Mouse (Mus musculus) hindlimb bud, embryonic 11.5 days (tissue): ENCODE results near the gene Lhfpl2.

Experiments
- DNase-seq: peaks from one replicate; pipeline ENCODE4 v3.0.0-alpha.2; 2012; ENCODE audit warnings: low read depth, low spot score; ENCODE audit errors: extremely low spot score

Gene Lhfpl2

DNA sequence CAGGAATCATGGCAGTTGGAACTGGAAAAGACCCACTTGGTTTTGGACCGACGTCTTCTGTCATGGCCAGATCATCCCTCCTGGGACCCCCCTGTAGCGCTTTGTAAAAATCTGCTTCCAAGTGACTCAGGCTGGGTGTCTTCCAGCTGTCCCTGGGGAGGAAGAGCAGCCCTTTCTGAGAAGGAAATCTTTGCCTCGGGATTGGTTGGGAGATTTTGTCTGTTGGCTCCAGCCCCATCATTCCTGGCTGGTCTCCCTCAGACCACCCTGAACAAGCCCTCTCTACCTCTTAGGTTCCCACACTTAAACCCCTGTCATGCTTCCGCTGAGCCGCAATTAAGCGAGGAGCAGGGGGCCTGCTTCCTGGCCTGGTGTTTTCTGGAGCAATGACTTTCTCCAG is 77.6 kb downstream of the Lhfpl2 start:
- DNase-seq, result no peak

- no peak for DNase-seq
These were observed 82.3 kb downstream of the Lhfpl2 start for GRCm38 (mm10) chr13:94139713-94140445.

- DNase-seq, result no peak
These were observed 82.8 kb downstream of the Lhfpl2 start for GRCm38 (mm10) chr13:94140446-94140845.

DNA sequence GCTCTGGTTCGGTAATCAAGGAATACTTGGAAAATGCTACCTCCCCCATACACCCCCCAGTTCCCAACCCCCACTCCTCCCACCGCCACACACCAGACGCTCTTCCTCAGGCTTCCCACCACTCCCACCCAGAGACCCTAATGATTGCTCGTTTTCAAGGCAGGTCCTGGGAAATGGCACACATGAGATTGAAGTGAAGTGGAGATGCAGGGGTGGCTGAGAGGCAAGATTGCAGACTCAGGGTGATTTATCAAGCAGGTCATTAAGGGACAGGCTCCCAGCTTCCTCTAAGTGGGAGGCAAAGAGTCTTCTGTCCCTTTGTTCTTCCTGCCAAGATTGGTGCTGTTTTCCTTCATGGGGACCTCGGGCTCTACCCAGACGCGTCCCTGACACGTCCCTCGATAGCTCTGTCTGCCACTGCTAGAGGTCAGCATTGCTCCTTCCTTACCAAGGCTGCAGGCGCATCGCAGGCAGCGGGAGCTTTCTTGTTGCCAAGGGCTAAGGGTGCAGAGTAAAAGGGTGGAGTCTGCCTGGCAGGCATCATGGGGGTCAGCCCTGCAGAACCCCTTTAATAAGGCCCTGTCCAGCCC is 85.6 kb downstream of the Lhfpl2 start:
- DNase-seq, result no peak

GRCm38 (mm10) chr13:94144451-94144850 is 86.9 kb downstream of the Lhfpl2 start:
- DNase-seq, result no peak

GRCm38 (mm10) chr13:94147257-94147656 is 89.7 kb downstream of the Lhfpl2 start:
- no peak for DNase-seq

- no peak for DNase-seq
These were observed 91.4 kb downstream of the Lhfpl2 start for GRCm38 (mm10) chr13:94149006-94149405.

DNA sequence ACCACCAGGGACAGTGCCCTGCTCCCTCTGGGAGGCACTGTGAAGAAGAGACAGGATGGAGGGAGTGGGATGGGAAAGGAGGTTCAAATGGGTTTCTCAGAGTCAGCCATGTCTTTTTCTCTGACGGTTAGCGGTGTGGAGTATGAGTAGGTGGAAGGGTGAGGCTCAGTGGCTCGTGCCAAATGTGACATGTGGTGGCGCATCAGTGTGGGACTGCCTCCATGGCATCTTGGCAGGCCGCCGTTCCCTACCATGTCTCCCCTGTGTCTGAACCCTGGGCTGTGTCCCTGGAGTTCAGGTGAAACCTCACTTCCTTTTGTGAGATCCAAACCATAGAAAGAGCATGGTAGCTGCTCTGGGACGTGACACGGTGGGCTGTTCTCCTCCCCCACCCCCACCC is 92.2 kb downstream of the Lhfpl2 start:
- no peak for DNase-seq

- DNase-seq, result no peak
These were observed 93.7 kb downstream of the Lhfpl2 start for GRCm38 (mm10) chr13:94151308-94151707.

DNA sequence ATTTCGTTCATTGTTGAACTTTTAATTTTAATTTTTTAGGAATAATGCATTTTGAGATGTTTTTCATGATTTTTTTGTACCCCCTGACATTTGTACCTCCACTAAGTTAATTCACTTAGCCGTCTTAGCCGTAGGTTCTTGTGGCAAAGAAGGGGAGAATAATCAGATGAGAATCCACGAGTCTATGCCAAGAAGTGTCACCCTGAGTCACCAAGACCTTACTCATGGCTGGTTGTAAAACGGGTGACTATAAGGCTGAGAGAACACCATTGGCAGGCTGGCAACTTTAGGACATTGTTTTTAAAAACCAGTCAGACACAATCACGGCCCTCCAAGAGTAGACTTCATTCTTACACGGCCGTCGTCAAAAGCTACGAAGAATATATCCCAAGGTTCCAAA is 95.2 kb downstream of the Lhfpl2 start:
- DNase-seq, result no peak

GRCm38 (mm10) chr13:94153658-94154057 is 96.1 kb downstream of the Lhfpl2 start:
- no peak for DNase-seq

DNA sequence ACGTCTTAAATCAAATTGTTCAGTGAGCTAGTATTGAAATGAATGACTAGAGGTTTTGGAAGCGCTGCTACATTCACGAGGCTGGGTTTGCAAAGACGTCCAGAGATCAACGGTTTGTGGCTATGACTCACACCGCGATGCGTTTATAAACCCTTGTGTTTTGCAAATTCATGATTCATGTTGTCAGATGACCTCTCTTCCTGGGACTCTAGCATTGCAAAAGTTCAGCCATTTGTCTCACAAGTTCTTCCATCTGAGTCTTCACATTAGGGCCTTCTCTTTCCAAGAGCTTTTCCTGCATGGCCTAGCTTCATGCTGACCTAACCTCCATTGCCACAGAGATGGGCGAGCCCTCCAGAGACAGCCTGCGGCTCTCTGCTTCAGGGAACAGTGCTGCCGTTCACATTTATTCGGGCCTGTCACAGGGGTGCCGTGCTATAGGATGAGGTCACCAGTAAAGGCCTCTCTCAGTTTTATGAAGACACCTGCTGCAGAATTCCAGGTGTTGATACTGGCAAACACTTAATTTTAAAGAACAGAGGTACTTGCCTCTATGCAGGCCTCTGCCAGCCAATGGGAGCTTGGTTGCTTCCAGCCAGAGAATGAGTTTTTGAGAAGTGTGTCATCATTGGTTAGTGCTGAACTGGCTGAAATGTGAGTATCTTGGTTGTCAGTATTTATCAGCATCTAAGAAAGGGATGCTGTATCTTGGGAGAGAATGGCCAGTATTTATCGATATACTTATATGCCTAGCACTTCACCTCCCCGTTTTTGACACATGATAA is 97.1 kb downstream of the Lhfpl2 start:
- no peak for DNase-seq

GRCm38 (mm10) chr13:94155657-94156429 is 98.2 kb downstream of the Lhfpl2 start:
- DNase-seq, result no peak

DNA sequence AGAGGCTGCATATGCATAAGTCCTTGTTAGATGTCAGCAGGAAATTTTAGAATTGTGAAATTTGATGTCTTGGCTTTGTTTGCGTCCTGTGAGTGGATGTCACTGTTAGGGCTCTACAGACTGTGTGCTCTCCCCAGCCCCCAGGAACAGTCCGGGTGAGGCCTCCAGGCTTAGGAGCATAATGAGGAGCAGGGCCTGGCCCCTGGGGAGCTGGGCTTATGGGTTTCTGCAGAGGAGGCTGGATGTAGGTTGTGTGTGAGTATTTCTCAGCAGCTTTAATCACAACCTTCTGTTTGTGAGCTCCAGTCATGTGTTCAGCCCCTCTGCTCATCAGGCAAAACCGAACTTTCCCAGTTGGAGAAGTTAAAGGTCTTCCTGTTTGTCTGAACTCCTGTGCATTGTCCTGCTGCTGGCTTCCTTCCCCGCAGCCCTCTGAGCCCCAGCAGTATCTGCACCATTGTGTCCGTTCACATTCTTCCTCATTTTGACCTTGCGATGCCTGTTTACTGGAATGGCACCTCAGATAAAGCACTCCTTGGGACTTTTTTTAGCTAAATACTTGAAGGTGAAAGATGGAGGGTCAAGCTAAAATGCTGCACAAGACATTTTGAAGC is 101.4 kb downstream of the Lhfpl2 start:
- peak; percentile 46 for DNase-seq

DNA sequence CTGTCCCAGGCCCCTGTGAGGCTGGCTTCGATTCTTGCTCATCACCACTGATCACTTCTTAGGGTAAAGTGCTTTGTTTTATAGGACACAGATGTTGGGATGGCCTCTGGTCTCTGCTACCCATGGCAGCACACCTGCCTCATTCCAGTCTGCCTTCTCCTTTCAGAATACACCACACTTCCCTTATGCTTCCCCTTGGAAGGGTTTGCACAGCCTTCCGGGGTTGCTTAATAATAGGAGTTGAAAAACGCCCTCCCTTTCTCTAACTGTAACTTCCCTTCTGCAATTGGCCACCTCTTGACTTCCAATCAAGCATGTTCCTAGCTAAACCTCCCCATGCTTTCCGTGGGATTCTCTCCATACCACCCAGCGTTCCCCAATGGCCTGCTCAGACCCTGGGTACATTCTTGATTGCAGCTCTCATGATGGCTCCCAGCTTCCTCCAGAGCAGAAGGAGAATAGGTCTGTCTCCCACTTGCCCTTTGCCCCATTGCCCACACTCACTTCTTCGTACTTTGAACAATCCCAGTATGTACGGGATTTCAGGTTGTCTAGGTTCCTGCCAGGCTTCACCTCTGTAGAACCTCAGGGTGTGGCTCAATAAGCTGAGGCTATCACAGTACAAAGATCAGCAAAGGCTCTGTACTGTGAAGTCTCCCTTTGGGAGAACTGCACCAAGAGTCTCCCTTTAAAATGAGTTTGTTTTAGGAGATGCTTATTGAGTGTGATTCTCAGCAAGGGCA is 102.1 kb downstream of the Lhfpl2 start:
- DNase-seq, result no peak

GRCm38 (mm10) chr13:94164501-94164900 is 106.9 kb downstream of the Lhfpl2 start:
- no peak for DNase-seq

DNA sequence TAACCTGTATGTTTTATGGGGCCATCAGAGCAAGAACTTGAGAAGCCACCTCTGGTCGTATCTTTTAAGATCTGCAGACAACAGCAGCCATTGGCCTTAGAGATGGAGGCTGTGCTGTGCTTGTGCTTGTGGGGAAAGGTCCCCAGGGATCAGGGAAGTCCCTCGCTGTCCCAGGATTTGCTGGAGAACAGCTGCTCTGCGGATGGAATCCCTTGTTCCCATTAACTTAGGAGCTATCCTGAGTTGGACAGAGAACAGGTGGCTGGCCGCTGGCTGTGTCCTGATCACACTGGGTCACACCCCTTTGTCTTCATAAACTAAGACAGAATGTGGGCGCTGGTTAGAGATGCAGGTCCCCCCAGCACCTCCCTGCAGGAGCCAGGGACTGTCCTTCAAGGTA is 110.7 kb downstream of the Lhfpl2 start:
- no peak for DNase-seq

DNA sequence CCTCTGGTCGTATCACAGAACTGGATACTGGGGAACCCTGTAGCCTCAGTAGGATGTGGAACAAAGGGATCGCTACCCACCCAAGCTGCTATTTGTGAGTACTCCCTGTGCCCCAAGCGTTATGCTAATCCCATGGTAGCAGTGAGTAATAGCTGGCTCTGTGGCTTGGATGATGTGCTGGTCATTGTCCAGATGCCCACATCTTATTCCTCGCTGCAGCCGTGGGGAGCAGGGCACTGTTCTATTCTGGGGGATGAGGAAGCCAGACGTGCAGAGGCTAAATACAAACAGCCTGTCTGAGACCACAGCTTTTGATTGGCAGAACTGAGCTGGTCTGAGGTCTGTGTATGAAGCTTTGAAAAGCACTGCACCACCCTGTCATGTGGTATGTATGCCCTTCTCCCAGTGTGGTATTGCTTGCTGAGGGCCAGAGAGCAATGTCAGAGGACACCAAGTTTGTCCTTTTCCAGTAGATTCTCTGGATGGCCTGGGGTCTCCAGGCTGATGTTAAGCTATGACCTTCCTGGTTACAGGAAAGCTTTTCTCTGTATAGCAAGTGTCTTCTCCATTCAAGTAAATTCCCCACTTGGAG is 111.8 kb downstream of the Lhfpl2 start:
- DNase-seq, result no peak

- no peak for DNase-seq
These were observed 114.0 kb downstream of the Lhfpl2 start for GRCm38 (mm10) chr13:94171612-94172011.
